Mouse (Mus musculus) monocyte, adult 5-6 weeks (primary cell): ENCODE measurements around the gene Hoxa4. TPM values are rescaled to one million over a fixed set of nuclear protein-coding genes. Genes with fewer than 3 reads are reported as not detected.

Source experiments
- ATAC-seq: fragments of 153-309, 156-312 bp; replicated peaks from 2 replicates; pipeline ENCODE4 v1.8.0; 2017; ENCODE audit warnings: mild to moderate bottlenecking; ENCODE audit not compliant: low TSS enrichment, insufficient number of reproducible peaks, severe bottlenecking, poor library complexity, low FRiP score
- total RNA-seq: library from RNA; stranded (forward); fragments of 200-1000, 200-491, 200-594 nt; gene quantifications from 3 replicates; pipeline ENCODE4 v1.2.3, GENCODE M21; 2017

Gene Hoxa4
- total RNA-seq, 1 experiment from 2014 or later = not detected

DNA sequence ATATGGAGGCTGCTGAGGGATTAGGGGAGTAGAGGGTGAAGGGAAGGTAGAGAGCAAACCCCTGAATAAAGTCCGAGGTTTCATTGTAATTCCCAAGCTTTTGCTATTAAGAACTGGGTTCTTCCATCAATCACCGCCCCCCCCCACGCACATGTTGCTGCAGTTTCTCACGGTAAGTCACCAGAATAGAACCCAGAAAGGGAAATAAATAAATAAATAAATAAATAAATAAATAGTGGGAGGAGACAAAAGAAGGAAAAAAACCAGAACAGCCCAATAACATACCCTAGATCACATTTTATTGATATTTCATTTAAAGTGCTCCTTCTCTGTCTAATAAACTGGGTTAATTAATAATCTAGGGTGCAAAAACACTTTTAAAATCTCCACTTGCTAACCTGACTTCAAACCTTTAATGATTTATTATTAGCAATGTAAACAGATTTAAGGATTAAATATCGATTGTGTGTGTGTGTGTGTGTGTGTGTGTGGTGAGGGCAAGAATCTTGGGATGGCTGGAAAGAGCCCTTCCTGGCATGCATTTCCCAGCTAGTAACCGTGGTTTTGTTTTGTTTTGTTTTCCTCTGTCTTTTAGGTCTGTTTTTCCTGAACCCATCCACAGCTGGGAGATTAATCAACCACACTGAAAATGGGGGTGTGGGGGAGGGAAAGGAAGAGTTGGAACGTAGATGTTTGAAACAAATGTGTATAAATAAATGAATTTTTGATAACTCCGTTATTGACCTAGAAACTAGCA is 30.0 kb downstream of the Hoxa4 start:
- ATAC-seq = no peak

DNA sequence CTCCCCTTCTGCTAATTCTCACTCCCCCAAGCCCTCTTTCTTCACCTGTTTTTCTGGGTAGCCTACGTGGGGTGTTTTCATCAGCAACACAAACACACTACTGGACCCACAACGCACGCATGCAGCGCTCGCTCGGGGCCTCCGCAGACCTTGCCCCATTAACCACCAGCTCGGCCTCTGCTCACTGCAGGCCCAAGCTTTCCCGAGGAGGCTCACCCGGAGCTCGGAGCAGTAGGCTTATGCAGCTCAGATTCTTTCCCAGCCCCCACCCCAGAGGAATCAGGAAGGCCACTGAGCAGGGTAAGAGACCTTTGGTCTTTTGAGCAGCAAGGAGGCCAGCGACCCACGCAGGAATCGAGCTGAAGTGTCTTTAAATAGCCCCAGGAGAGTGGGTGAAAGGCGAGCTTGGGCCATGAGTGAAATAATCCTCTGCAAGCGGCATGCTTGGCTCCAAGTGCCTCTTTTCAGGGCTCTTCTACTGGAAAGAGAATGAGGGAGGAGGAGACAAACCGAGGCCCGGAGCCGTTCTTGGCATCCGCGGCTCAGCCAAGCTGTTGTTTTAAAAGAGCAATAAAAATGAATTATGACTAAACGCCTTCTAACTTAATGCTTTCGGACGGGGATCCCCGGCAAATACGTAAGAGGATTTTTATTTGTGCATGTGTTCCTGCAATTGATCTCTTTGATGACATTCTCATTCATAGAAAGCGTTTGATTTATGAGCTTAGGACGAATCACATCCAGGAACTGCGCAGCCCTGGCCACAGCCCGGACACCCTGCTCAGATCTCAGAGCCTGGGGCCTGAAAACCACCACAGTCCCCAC is 30.8 kb downstream of the Hoxa4 start:
- no peak for ATAC-seq

DNA sequence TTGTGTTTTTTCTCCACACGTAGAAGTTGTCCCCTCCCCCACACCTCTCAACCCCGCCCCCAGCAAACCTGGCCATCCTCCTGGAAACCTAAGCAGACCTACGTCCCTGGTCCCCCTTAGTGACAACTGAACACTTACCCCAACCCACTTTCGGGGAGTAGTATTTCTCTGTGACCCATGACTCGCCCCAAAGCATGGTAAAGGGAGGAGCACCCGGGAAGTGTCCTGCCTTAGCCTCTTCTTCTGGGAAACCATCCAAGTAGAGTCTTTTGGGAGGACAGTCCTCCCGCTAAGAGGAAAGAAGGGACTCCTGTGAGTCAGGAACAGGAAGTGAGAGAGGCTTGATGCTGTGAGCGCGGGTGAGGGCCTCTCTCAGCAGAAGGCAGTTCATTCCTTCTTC is 31.6 kb downstream of the Hoxa4 start:
- ATAC-seq = no peak

DNA sequence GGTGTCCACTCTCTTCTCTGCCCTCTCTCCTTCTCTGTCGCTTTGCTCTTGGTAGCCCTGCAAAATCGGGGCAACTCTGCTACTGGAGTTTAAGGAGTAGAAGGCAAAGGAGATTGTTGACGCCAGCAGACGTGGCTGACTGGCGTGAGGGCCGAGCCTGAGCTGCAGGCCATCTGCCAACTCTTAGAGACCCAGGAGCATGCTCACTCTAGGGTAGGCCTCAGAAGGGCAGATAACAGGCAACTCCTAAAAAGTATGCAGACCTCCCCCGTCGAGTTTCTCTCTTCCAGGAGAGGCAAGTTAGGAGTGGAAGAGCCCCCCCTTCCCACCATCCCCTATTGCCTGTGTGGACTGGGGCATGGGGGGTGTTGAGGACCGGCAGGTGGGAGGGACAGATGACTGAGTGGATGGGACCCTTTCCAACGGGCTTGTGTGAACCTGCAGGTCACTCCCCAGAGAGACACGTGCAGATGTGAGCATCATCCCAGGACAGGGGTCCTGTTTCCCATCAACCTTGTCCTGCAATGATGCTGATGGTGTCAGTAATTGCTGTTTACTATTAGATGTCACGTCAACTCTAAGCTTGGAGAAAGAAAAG is 32.3 kb downstream of the Hoxa4 start:
- no peak for ATAC-seq

DNA sequence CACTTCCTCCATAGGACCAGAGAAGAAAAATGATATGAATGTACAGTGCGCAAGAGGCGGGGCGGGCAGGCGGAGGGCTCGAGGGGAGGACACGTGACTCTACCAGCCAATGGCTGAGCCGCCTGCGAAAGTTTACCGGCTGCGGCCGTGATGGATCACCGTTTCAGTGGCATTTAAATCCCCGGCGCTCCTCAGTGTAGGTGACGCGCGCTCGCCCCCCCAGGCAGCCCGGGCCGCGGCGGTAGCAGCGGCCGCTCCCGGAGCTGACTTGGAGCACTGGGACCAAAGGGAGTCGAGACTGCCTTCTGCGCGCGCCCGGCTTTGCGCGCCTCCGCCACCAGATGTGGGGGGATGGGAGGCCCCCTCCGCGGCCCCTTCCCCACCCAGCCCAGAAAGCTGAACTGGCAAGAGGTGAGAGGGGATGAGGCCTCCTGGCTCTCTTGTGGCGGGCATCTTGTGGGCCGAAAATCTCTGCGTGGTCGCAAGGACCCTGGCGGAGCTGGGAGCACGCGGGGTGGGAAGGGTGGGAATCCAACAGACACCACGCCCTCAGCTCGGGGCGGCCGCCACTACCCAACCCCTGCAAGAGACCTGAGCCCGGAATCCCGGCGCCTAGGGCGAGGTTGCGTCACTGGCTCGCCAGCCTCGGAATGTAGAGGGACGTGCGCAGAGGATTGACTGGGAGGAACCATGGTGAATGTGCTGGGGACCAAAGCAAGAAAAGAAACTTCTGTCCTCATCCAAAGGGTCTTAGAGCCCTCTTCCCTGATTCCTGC is 33.1 kb downstream of the Hoxa4 start, which contains the start of gene Hoxa1:
TSS of gene Hoxa1 (minus strand) at position 42 of the 776 bp plus-strand sequence.
- ATAC-seq = peak; percentile 83

DNA sequence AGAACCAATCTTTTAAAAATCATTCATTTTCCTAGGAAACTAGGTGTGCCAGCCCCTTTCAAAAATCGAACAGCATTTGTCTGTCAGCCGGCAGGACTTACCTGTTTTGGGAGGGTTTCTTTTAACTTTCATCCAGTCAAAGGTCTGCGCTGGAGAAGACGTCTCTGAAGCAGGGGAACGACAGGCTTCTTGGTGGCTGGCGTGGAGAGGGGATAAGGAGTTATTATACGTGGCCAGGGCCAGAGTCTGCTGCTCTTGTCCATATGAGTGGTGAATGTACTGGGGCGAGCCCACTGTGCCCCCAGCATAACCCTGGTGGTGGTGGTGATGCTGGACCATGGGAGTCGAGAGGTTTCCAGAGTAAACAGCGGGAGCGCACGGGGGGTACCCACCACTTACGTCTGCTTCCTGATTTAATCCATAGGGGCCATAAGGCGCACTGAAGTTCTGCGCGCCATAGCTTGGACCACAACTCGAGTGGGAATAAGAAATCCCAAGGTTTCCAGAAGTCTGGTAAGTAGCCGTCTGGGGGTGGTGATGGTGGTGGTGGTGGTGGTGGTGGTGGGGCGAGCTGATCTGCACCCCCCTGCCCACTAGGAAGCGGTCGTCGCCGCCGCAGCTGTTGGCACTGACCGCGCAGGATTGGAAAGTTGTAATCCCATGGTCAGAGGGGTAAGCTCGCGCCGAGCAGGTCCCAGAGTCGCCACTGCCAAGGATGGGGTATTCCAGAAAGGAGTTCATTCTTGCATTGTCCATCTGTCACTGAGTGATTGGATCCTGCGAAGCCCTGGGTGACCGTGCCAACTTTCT is 33.9 kb downstream of the Hoxa4 start:
- ATAC-seq = no peak

DNA sequence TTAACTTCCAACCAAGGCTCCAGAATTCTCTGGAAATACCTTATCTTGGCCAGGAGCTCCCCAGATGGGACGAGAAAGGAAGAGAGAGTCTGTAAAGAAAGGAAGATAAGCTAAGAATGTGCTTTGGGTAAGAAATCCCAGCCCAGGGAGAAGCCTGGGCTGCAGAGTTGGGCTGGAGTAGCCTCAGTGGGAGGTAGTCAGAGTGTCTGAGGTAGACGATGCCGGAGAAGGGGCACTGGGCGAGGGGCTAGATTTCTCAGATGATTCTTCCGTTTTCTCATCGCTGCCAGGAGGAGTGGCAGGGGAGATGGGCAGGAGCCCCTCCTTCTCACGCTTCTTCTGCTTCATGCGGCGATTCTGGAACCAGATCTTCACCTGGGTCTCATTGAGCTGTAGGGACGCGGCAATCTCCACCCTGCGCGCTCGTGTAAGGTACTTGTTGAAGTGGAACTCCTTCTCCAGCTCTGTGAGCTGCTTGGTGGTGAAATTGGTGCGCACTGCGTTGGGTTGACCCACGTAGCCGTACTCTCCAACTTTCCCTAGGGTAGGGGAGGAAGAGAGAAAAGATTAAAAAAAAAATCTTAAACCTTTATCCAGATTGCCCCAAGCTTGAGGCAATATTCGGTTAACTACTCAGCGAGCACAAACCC is 34.9 kb downstream of the Hoxa4 start:
- ATAC-seq = no peak

DNA sequence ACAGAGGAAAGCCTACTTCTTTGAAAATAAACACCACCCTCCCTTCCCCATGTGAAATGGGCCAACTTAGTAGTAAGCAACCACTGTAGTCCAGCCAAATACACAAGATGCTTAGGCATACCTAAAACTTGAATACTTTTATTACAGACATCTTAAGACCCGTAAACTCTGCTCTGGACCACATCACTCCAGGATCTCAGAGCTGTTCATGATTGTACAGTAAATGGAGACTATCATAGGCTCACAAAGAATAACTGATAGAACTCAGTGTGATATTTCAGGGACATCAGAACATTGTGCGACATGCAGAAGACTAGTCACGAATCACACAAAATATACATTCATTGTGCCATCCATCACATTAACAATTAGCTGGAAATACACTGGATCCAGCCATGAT is 36.1 kb downstream of the Hoxa4 start:
- ATAC-seq = no peak

DNA sequence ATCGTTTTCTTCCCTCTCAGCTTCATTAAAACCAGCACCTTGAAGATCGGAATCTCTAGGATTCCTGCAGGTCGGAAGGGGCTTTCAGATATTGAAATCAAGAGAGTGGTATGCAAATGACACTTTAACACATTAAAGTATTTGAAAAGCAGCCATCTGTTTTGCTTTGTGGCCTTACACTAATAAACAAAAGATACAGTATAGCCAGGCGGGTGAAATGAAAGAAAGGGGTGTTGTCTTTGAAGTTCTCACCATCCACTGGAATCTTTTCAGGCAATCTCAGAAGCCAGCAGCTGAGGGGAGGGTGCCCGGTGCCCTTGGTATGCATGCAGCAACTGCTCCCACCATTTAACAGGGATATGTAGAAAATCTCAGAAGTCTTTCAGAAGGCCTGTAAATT is 37.5 kb downstream of the Hoxa4 start:
- ATAC-seq = no peak

DNA sequence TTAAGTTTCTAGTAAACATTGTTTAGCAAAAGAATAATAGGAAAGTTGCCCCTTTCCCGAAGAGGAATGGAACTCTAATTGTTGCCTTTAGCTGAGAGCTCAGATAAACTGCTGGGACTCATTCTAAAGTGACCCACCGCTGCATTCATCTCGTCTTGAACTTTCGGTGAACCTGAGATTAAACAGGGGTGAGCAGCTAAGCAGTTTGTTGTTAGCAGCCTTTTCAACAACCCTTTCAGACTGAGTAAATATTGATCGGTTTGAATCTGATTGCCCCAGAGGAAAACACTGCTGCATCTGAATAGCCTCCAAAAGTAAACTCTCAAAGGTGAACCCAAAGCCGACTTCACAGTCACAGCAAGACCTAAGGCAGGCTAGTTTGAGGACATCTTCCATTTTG is 38.3 kb downstream of the Hoxa4 start:
- no peak for ATAC-seq

DNA sequence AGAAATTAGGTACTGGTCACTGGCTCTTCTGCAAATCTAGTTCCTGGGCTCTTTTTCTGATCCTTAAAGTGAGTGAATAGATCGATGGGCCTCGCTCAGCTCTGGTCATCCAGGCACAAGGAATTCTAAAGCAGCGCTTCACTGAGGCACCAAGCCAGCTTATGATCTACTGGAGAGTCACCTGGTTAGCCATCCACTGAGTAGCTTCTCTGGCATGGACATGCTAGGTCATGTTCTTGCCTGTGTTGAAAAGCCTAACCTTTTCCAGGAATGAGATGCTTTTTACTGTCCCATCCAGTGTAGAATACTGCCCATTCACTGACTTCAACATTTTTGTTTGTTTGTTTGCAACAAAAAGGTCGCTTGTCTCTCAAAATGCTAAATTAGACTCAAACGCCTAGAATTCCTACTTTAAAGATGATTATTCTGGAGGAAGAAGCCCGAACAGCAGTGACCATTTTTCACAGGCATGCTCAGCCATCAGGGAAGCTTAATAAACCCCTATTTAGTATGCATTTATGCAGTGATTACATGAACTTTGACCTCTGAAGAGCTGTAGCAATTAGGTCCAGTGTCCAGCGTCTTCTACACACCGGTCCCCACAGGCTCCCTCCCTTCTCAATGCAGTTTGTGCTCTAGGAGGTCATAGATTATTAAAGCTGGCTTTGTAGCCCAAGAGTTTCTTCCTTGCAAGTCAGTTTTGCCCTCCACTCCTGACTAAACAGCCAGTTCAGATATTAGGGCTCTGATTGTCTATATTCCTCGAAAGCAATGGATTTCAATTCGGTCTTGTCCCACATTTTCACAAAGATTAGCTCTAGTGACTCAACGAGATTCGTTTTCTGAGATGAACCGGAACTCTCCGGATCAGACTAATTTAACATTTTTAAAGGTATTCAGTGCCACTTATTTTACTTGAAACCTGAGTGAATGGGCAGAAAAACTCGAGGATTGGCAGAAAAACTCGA is 39.0 kb downstream of the Hoxa4 start:
- no peak for ATAC-seq

DNA sequence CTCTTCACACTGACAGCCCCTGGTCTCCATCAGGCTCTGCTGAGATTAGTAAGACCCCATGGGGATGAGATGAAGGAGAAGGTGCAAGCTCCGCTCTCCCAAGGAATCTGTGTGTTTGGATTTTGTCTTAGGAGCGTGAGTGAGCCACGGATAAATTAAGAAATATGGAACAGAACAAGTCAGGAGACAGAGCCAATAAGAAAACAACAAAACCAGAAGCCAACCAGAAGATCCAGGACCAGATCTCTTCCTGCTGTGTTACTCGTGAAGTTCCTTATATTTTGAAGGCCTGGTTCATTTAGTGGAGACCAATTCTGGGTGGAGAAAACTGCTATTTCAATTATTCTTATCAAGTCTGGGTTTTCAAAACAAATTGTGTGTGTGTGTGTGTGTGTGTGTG is 40.0 kb downstream of the Hoxa4 start:
- no peak for ATAC-seq

DNA sequence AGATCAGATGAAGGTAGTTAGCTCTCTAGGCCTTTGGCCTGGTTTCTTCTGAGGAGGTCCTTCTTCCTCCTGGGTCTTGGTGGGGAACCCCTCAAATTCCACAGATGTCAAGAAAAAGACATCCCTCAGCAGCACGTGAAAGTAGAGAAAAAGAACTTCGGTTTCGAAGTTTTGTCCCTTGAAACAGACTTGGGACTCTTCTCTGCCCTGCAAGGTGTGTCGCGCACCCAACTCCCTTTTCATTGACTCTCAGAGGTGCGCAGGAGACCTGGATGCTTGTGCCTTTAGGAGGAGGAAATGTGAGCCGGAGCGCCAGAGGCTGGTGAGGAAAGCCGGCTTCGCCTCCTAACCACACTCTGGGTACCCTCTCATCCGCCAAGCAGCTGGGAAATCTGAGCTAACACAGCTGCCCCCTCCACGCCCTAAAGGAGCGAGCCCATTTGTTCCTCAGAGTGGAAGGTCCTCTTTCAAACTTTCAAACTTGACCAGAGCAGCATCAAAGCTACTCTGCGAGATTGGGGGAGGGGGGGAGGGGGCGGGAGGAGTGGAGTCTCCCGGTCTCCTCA is 41.1 kb downstream of the Hoxa4 start:
- no peak for ATAC-seq
